Mouse (Mus musculus): ENCODE measurements around the gene Cpsf2.

Gene Cpsf2

DNA sequence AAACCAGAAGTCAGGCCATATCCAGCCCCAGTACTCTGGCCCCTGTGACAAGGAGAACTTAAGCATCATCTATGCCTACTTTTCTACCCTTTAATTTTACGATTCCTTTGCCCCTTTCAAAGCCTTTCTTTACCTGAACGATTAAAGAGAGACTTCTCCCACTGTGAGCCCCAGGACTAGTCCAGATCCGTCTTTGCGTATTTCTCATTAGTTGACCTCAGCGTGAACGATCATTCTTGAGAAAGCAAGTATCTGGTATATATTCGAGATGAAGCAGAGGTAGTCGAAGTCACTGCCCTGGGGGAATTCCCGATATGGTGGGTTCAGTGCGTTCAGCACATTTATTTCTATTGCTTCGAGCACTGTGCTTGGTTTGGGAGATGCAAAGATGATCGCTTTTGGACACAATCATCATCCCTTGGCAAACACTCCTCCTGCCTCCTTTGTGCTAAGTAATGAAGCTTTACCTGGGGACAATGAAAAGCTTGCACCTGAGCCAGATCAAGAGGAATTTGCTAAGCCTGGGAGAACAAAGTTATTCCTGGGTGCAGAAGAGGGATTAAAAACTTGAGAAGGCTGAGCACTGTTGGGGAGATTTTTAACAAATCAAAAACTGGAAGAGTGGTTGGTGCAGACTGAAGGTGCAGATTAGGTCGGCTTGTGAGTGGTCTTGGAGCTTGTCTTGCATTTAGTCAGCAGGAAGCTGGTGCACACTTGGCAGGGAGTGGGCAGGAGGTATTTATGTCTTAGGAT lies 1.0 kb downstream of the Cpsf2 start:
- ChIA-PET POLR2A (interaction anchor here (0.6 to 6.9 kb wide), 30 partner anchors 9 to 463 kb away, joined by 3 to 172 read pairs (median 4); partner anchors contain the start of genes Atxn3 (in 3 of the 4), Trip11 (in 2 of the 4) and Lgmn (in 1 of the 4)), CTCF (no interaction called here)

DNA sequence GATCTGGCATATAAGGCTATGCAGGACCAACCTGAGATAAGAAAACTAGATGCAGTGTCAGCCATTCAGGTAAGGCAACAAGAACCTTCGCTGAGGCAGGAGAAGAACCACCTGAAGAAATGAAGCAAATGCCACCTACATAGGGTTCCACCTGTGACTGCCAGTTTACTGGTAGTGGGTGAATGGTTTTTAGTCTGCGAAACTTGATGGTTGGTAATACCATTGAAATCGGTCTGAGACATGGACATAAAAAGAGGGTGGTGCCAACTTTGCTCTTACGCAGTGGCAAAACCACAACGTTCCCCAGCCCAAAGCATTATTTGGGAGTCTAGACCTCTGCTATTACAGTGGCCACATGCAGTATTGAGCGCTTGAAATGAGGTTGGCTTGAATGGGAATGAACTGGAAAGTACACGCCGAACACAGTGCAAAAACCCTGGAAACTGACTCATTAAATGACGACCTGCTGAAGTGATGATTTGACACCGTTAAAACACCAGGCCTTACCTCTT lies 1.7 kb downstream of the Cpsf2 start:
- ChIA-PET CTCF (no interaction called here), POLR2A (interaction anchor here in 3 of 4 experiments (0.6 to 6.9 kb wide), 7 partner anchors 11 to 409 kb away, joined by 3 to 172 read pairs (median 3); partner anchors contain the start of gene Atxn3 (in 1 of the 3))

GRCm38 (mm10) chr12:101978162-101978561 lies 2.4 kb downstream of the Cpsf2 start:
- ChIA-PET CTCF (no interaction called here), POLR2A (interaction anchor here in 3 of 4 experiments (0.6 to 1.0 kb wide), 3 partner anchors 17 to 66 kb away, joined by 3 to 4 read pairs (median 3); no protein-coding TSS in a partner anchor)

- POLR2A ChIA-PET = interaction anchor here in 2 of 4 experiments (0.6 to 1.0 kb wide), 2 partner anchors 16 to 18 kb away, joined by 3 to 4 read pairs; no protein-coding TSS in a partner anchor
- CTCF ChIA-PET = no interaction called here
Measured at GRCm38 (mm10) chr12:101978588-101978987, 2.8 kb downstream of the Cpsf2 start.

DNA sequence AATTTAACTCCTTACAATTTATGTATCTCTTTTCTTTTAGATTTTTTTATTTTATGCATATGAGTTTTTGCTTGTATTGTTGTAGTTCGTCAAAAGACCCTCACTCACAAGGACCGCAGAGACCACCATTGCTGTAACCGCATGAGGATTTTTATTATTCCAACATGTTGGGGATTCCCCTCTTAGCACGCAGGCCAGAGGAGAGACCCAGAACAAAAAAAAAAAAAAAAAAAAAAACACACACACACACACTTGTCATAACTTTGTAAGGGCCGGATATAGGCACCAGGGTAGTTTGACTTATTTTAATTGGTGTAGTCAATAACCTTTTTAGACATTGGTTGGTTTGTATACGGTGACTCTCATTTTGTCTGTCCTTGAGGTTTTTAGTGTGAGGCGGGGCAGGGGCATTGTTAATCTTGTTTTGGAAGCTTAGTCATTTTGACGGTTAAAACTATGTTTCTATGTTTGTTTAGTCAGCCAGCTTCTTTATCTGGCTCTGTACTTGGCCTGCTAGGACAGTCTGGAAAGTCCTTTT lies 3.5 kb downstream of the Cpsf2 start:
- CTCF ChIA-PET = no interaction called here
- POLR2A ChIA-PET = interaction anchor here in 2 of 4 experiments (0.5 to 0.6 kb wide), 2 partner anchors 482 to 926 kb away, joined by 3 read pairs; no protein-coding TSS in a partner anchor

DNA sequence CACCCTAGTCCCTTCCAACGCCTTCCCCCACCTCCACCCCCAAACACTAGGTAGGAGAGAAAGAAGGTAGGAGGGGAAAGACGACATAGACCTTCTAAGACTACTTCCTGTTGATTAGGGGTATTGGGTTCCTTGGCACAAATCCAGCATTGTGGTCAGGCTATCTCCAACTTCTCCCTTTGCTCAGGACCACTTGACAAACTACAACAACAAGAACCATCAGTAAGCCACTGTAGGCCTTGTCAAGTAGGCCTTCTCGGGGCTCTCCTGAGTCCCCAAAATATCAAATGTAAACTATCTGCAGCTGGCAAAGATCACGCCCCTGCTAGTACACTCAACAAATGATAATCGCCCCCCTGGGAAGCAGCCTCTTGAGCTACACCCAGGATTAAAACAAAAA lies 4.5 kb downstream of the Cpsf2 start:
- CTCF ChIA-PET = interaction anchor here in 1 of 4 experiments (1.4 kb wide), 1 partner anchor 481 kb away, joined by 5 read pairs; no protein-coding TSS in a partner anchor
- POLR2A ChIA-PET = interaction anchor here in 3 of 4 experiments (0.6 to 1.5 kb wide), 4 partner anchors 10 to 492 kb away, joined by 3 to 8 read pairs (median 4); no protein-coding TSS in a partner anchor

DNA sequence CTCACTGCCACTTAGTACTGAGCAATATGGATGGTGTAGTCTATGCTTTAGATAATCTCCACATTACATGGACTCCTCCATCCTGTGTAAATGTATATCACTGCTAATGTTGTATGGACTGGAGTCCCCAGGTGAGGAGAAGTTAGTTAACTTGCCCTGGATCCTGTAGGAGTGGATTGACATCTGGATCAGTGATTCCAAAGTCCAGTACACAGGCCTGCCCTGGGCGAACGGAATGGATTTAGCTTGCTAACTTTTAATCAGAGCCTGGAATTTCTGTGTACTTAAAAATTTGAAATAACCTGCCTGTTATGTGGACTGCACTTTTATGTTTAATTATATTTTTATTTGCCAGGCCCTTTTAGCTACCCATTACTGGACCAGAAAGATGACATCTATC lies 5.8 kb downstream of the Cpsf2 start:
- CTCF ChIA-PET = interaction anchor here in 1 of 4 experiments (1.2 kb wide), 1 partner anchor 10 kb away, joined by 3 read pairs; no protein-coding TSS in a partner anchor
- POLR2A ChIA-PET = interaction anchor here (0.5 to 1.9 kb wide), 6 partner anchors 9 to 877 kb away, joined by 4 to 8 read pairs (median 5); partner anchors contain the start of genes Golga5 (in 1 of the 4) and Trip11 (in 1 of the 4)

- POLR2A ChIA-PET = interaction anchor here in 2 of 4 experiments (0.6 to 1.9 kb wide), 4 partner anchors 7 to 176 kb away, joined by 3 to 7 read pairs (median 4); partner anchors contain the start of gene Cpsf2 (in 1 of the 2)
- CTCF ChIA-PET = no interaction called here
Measured at GRCm38 (mm10) chr12:101982977-101983376, 7.2 kb downstream of the Cpsf2 start.

DNA sequence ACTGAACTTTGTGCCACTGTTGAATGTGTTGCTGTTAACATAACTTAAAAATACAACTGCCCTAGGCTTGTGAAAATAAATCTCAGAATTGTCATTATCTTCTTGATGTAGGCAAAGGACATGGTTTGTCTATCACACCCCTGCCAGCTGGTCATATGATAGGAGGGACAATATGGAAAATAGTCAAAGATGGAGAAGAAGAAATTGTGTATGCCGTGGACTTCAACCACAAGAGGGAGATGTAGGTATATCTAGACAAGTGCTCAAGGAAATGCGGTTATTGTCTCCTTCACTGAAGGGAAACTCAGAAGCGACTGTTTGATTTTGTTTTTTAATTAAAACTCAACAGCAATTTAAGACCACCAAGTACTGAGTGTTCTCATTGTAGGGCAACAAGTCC lies 9.3 kb downstream of the Cpsf2 start:
- ChIA-PET POLR2A (no interaction called here), CTCF (no interaction called here)

GRCm38 (mm10) chr12:101987659-101988058 lies 11.9 kb downstream of the Cpsf2 start:
- ChIA-PET POLR2A (interaction anchor here in 2 of 4 experiments (1.0 to 1.1 kb wide), 3 partner anchors 11 to 12 kb away, joined by 3 to 5 read pairs (median 3); partner anchors contain the start of gene Cpsf2 (in 1 of the 2)), CTCF (interaction anchor here in 2 of 4 experiments (0.6 to 1.6 kb wide), 2 partner anchors 10 to 358 kb away, joined by 3 to 4 read pairs; no protein-coding TSS in a partner anchor)

- POLR2A ChIA-PET = interaction anchor here in 2 of 4 experiments (0.8 to 1.1 kb wide), 4 partner anchors 9 to 22 kb away, joined by 3 to 4 read pairs (median 4); partner anchors contain the start of gene Cpsf2 (in 1 of the 2)
- CTCF ChIA-PET = no interaction called here
Measured at GRCm38 (mm10) chr12:101994576-101995467, 19.0 kb downstream of the Cpsf2 start.

DNA sequence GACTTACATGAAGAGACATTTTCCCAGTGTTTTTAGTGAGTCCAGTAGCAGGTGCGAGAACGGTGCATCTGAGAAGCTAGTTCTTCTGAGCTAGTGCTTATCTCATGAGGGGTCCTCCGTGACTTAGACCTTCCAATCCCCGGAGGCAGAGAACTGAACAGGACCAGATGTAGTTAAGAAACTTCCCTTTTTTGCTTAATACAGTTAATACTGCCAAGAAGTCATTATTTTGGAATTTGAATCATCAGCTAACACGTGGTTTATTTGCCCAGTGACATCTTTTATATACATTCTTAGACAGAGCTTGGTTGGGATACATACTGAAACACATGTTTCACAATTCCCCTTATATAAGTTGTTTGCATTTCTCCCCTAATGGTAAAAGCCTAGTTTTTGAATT lies 23.1 kb downstream of the Cpsf2 start:
- CTCF ChIA-PET = interaction anchor here in 1 of 4 experiments (1.6 kb wide), 1 partner anchor 388 kb away, joined by 3 read pairs; no protein-coding TSS in a partner anchor
- POLR2A ChIA-PET = interaction anchor here in 2 of 4 experiments (0.6 to 1.4 kb wide), 4 partner anchors 9 to 917 kb away, joined by 3 to 4 read pairs (median 4); partner anchors contain the start of gene Cpsf2 (in 1 of the 2)

- ChIA-PET CTCF (interaction anchor here in 2 of 4 experiments (0.5 to 1.7 kb wide), 5 partner anchors 57 to 674 kb away, joined by 3 to 14 read pairs (median 3); no protein-coding TSS in a partner anchor), POLR2A (interaction anchor here in 2 of 4 experiments (0.6 to 1.6 kb wide), 3 partner anchors 11 to 346 kb away, joined by 3 to 6 read pairs (median 3); no protein-coding TSS in a partner anchor)
Measured at GRCm38 (mm10) chr12:102000785-102001184, 25.0 kb downstream of the Cpsf2 start.

DNA sequence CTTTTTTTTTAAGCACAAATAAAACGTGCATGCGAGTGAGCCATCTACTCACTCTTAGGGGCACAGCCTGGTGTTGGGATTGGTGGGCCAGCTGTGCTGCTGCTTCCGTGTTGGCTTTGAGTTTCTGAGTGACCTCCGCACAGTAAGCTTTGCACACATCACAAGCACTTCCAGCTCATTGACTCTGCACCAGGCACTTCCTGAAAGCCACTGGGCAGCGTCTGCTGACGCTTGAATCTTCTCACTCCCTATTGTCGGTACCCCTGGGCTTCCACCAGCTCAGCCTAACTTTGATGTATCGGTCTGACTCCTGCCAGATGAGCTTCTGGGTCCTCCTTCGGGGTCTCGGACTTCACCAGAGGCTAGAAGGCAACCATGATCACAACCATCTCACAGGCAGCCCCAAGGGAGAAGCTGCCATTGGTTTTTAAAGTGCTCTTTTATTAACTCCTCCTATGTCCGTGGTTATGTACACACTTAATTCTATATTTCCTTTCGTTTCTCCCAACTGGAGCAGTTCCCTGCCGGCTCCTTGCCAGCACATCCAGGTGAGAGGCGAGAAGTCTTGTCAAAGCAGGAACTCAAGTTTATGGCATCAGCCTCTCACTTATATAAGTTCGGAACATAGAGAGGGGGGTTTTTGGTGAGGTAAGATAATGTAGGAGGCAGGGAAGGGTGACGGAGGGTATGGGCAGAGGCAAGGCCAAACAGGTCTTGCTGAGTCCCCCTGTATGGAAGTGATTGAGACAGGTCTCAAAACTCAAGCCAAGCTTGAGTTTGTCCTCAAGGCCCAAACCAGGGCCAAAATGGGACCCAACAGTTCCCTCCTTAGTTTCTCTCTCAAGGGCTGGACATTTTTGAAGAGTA lies 32.6 kb downstream of the Cpsf2 start:
- ChIA-PET POLR2A (interaction anchor here in 1 of 4 experiments (0.6 kb wide), 1 partner anchor 290 kb away, joined by 4 read pairs; no protein-coding TSS in a partner anchor), CTCF (interaction anchor here in 1 of 4 experiments (1.9 kb wide), 1 partner anchor 379 kb away, joined by 4 read pairs; no protein-coding TSS in a partner anchor)

GRCm38 (mm10) chr12:102009551-102009950 lies 33.8 kb downstream of the Cpsf2 start:
- ChIA-PET CTCF (interaction anchor here in 1 of 4 experiments (1.9 kb wide), 1 partner anchor 378 kb away, joined by 4 read pairs; no protein-coding TSS in a partner anchor), POLR2A (no interaction called here)

- CTCF ChIA-PET = no interaction called here
- POLR2A ChIA-PET = no interaction called here
Measured at GRCm38 (mm10) chr12:102014411-102014810, 38.6 kb downstream of the Cpsf2 start.

- ChIA-PET POLR2A (no interaction called here), CTCF (no interaction called here)
Measured at GRCm38 (mm10) chr12:102015127-102015526, 39.3 kb downstream of the Cpsf2 start.

Data from embryonic stem cell, embryonic (primary cell).